29 mouse cellular contexts compared by ENCODE assay signal in genomic region chr8:118986796-118987195, GRCm38 (mm10).
"Had no signal": no experiment of that assay in that cellular context is flagged by ENCODE, and none has a peak within 500 bp of the region (broad histone marks: within the 10 kb centered on the region; RNA-seq: fewer than 3 reads in every experiment).

No protein-coding gene starts in this region.

- H3K4me2 ChIP-seq: heart, embryonic 11.5 days; heart, embryonic 12.5 days; heart, embryonic 13.5 days; heart, embryonic 15.5 days; hindbrain, embryonic 12.5 days; hindbrain, embryonic 13.5 days; hindbrain, embryonic 14.5 days; hindbrain, embryonic 15.5 days; intestine, embryonic 15.5 days; kidney, embryonic 15.5 days had no signal

- H3K4me3 ChIP-seq: heart, embryonic 10.5 days; heart, embryonic 12.5 days; heart, embryonic 13.5 days; heart, embryonic 15.5 days; hindbrain, embryonic 10.5 days; hindbrain, embryonic 12.5 days; hindbrain, embryonic 13.5 days; hindbrain, embryonic 15.5 days; intestine, embryonic 15.5 days; kidney, embryonic 15.5 days; layer of hippocampus, adult 2 months had no signal

- H3K36me3 ChIP-seq: heart, embryonic 10.5 days; heart, embryonic 12.5 days; heart, embryonic 13.5 days; heart, embryonic 15.5 days; hindbrain, embryonic 10.5 days; hindbrain, embryonic 12.5 days; hindbrain, embryonic 13.5 days; hindbrain, embryonic 15.5 days; intestine, embryonic 15.5 days; kidney, embryonic 15.5 days had no signal

- DNase-seq: heart, postnatal 10 days; heart, postnatal 14 days; heart, postnatal 36 days; heart, postnatal 4 days; kidney, adult 11 months; kidney, adult 18-20 months; kidney, adult 2 months; kidney, adult 8-10 months; kidney, adult 9 months; kidney, postnatal 10 days; kidney, postnatal 14 days; kidney, postnatal 25 days; kidney, postnatal 36 days; kidney, postnatal 4 days; layer of hippocampus, adult 9-11 months; layer of hippocampus, postnatal 36 days had no signal

- H3K27me3 ChIP-seq: heart, embryonic 12.5 days; heart, embryonic 13.5 days; heart, embryonic 15.5 days; hindbrain, embryonic 12.5 days; hindbrain, embryonic 13.5 days; hindbrain, embryonic 15.5 days; intestine, embryonic 15.5 days; kidney, embryonic 15.5 days had no signal
